Mouse (Mus musculus): ENCODE data around the gene Nacc1.
"Not testable (repeated sequence)": the region's sequence is repeated elsewhere in the genome, so short reads cannot be mapped to it uniquely, and the experiment has no call there.

Nacc1 gene

GRCm38 (mm10) chr8:84699861-84700322 is 12.2 kb upstream of the Nacc1 start:
- peak; percentile 57 for DNase-seq (ENCODE audit: low read depth, low spot score)

- DNase-seq (ENCODE audit: low read depth, low spot score) = no peak
Observed at GRCm38 (mm10) chr8:84698929-84699401, 11.3 kb upstream of the Nacc1 start.

- DNase-seq (ENCODE audit: low read depth, low spot score) = no peak
Observed at GRCm38 (mm10) chr8:84698288-84698687, 10.6 kb upstream of the Nacc1 start.

GRCm38 (mm10) chr8:84697166-84698130 is 9.8 kb upstream of the Nacc1 start:
- DNase-seq (ENCODE audit: low read depth, low spot score) = no peak

GRCm38 (mm10) chr8:84695140-84695539 is 7.5 kb upstream of the Nacc1 start:
- DNase-seq (ENCODE audit: low read depth, low spot score) = no peak

- DNase-seq (ENCODE audit: low read depth, low spot score) = no peak
Observed at GRCm38 (mm10) chr8:84693332-84693731, 5.7 kb upstream of the Nacc1 start.

- peak; percentile 92 for DNase-seq (ENCODE audit: low read depth, low spot score)
Observed at GRCm38 (mm10) chr8:84689091-84689915, 1.6 kb upstream of the Nacc1 start.

- no peak for DNase-seq (ENCODE audit: low read depth, low spot score)
Observed at GRCm38 (mm10) chr8:84687003-84687704, 508 bp downstream of the Nacc1 start.

GRCm38 (mm10) chr8:84686191-84687002 is 1.3 kb downstream of the Nacc1 start, which contains the start of gene Trmt1:
Gene Trmt1 (plus strand): TSS chr8:84686307.
- no peak for DNase-seq (ENCODE audit: low read depth, low spot score)

- no peak for DNase-seq (ENCODE audit: low read depth, low spot score)
Observed at GRCm38 (mm10) chr8:84684537-84684936, 3.1 kb downstream of the Nacc1 start.

GRCm38 (mm10) chr8:84682257-84682656 is 5.4 kb downstream of the Nacc1 start:
- DNase-seq (ENCODE audit: low read depth, low spot score) = no peak

GRCm38 (mm10) chr8:84681476-84681875 is 6.2 kb downstream of the Nacc1 start:
- DNase-seq (ENCODE audit: low read depth, low spot score) = no peak

- no peak for DNase-seq (ENCODE audit: low read depth, low spot score)
Observed at GRCm38 (mm10) chr8:84677305-84677704, 10.4 kb downstream of the Nacc1 start.

- not testable (repeated sequence) for DNase-seq (ENCODE audit: low read depth, low spot score)
Observed at GRCm38 (mm10) chr8:84670295-84671006, 17.2 kb downstream of the Nacc1 start.

- DNase-seq (ENCODE audit: low read depth, low spot score) = no peak
Observed at GRCm38 (mm10) chr8:84668731-84669485, 18.8 kb downstream of the Nacc1 start.

- DNase-seq (ENCODE audit: low read depth, low spot score) = no peak
Observed at GRCm38 (mm10) chr8:84668081-84668480, 19.6 kb downstream of the Nacc1 start.

- no peak for DNase-seq (ENCODE audit: low read depth, low spot score)
Observed at GRCm38 (mm10) chr8:84665385-84665893, 22.2 kb downstream of the Nacc1 start.

GRCm38 (mm10) chr8:84664566-84665384 is 22.9 kb downstream of the Nacc1 start:
- DNase-seq (ENCODE audit: low read depth, low spot score) = peak; percentile 88
